Mouse (Mus musculus): ENCODE measurements at regions not wholly inside any gene's neighbourhood (a gene's known extent, or its start where the extent isn't known, plus 50 kb on each side); places are given as distances from the start of the nearest gene placed in this dataset.

DNA sequence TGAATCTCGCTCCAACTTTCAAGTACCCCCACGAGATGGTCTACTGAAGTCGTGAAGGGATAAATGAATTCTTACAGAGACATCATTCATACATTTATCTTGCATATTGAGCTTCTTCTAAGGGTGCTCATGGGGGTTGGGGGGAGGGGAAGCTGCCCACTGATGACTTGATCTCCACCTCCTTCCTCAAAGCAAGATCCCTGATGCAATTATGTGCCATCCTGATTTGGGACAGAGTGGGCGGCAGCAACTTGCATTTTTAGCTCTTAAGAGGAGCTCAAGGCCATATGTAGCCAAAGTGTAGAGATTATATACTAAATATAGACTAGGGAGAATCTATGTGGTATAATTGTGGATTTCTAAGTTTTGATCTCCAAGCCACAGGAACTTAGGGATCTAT, 236.1 kb downstream of the Sox4 start:
- Histone ChIP-seq H3K79me2 (ENCODE audit: control insufficient read depth, insufficient read depth, low read length) (no peaks in the 10 kb centered on the region), H3K9ac (ENCODE audit: low read depth, low read length) (no peak overlapping the region), H3K27ac (replicated peaks; ENCODE audit: insufficient read depth, low read depth, low read length) (no peak overlapping the region), H3K4me1 (ENCODE audit: control insufficient read depth, insufficient read depth, low read length) (no peaks in the 10 kb centered on the region), H3K36me3 (ENCODE audit: control insufficient read depth, insufficient read depth, low read length) (no peaks in the 10 kb centered on the region), H3K4me3 (ENCODE audit: insufficient read depth, low read depth, low read length) (no peak overlapping the region), H3K27me3 (ENCODE audit: control insufficient read depth, insufficient read depth, low read length) (no peaks in the 10 kb centered on the region)
- no peak for DNase-seq (ENCODE audit: extremely low read depth, low read depth, low spot score)
- no peak for TF ChIP-seq CTCF (IDR thresholded peaks at IDR 0.05; ENCODE audit: low read depth, low read length)
- WGBS = 94% methylated on average over 4 of the region's 4 CpGs

DNA sequence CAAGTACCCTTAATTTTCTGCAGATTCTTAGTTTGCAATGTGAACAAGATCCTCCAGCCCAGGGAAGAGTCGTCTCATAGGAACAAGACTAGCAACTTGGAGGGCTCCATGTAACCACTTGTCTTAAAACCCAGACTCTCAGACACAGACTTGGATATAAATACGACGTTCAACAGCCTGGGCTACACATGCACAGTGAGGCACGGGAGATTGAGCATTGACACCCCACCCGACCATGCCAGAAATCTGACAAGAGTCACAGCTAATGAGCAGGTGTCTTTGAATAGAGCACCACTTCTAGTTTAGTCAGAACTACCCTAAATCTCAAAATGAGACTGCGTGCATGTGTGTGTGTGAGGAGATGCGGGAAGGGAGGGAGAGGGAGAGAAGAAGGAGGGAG, 243.5 kb downstream of the Sox4 start:
- Histone ChIP-seq H3K27ac (replicated peaks; ENCODE audit: insufficient read depth, low read depth, low read length) (no peak overlapping the region), H3K27me3 (ENCODE audit: control insufficient read depth, insufficient read depth, low read length) (no peaks in the 10 kb centered on the region), H3K79me2 (ENCODE audit: control insufficient read depth, insufficient read depth, low read length) (no peaks in the 10 kb centered on the region), H3K4me1 (ENCODE audit: control insufficient read depth, insufficient read depth, low read length) (no peaks in the 10 kb centered on the region), H3K36me3 (ENCODE audit: control insufficient read depth, insufficient read depth, low read length) (no peaks in the 10 kb centered on the region), H3K9ac (ENCODE audit: low read depth, low read length) (no peak overlapping the region), H3K4me3 (ENCODE audit: insufficient read depth, low read depth, low read length) (no peak overlapping the region)
- DNase-seq (ENCODE audit: extremely low read depth, low read depth, low spot score) = no peak
- TF ChIP-seq POLR2A (IDR thresholded peaks at IDR 0.05; ENCODE audit: extremely low read depth, insufficient read depth, low read length) = no peak
- no peak for TF ChIP-seq CTCF (IDR thresholded peaks at IDR 0.05; ENCODE audit: low read depth, low read length)
- WGBS = 93% methylated on average over 7 of the region's 7 CpGs

DNA sequence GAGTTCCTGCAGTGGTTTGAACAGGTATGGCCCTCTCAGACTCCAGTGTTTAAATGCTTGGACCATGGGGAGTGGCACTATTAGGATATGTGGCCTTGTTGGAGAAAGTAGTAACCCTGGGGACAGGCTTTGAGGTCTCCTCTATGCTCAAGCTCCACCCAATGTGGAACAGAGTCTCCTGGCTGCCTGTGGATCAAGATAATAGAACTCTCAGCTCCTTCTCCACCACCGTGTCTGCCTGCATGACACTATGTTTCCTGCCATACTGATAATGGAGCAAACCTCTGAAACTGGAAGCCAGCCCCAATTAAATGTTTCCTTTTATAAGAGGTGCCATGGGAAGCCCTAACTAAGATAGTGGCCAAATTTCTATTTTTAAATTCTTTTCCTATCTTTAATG, 252.2 kb downstream of the Sox4 start:
- no peak overlapping the region for H3K4me3 ChIP-seq (ENCODE audit: insufficient read depth, low read depth, low read length)
- no peak for DNase-seq (ENCODE audit: extremely low read depth, low read depth, low spot score)
- H3K36me3 ChIP-seq (ENCODE audit: control insufficient read depth, insufficient read depth, low read length) = no peaks in the 10 kb centered on the region
- H3K27ac ChIP-seq (replicated peaks; ENCODE audit: insufficient read depth, low read depth, low read length) = no peak overlapping the region
- H3K27me3 ChIP-seq (ENCODE audit: control insufficient read depth, insufficient read depth, low read length) = no peaks in the 10 kb centered on the region
- no peaks in the 10 kb centered on the region for H3K79me2 ChIP-seq (ENCODE audit: control insufficient read depth, insufficient read depth, low read length)
- H3K4me1 ChIP-seq (ENCODE audit: control insufficient read depth, insufficient read depth, low read length) = no peaks in the 10 kb centered on the region
- H3K9ac ChIP-seq (ENCODE audit: low read depth, low read length) = no peak overlapping the region
- TF ChIP-seq POLR2A (IDR thresholded peaks at IDR 0.05; ENCODE audit: extremely low read depth, insufficient read depth, low read length) (no peak), CTCF (IDR thresholded peaks at IDR 0.05; ENCODE audit: low read depth, low read length) (no peak)
- 52% methylated on average over 1 of the region's 1 CpGs for WGBS

- Histone ChIP-seq H3K4me3 (ENCODE audit: insufficient read depth, low read depth, low read length) (no peak overlapping the region), H3K79me2 (ENCODE audit: control insufficient read depth, insufficient read depth, low read length) (no peaks in the 10 kb centered on the region), H3K9ac (ENCODE audit: low read depth, low read length) (no peak overlapping the region), H3K27me3 (ENCODE audit: control insufficient read depth, insufficient read depth, low read length) (no peaks in the 10 kb centered on the region), H3K27ac (replicated peaks; ENCODE audit: insufficient read depth, low read depth, low read length) (no peak overlapping the region), H3K4me1 (ENCODE audit: control insufficient read depth, insufficient read depth, low read length) (no peaks in the 10 kb centered on the region), H3K36me3 (ENCODE audit: control insufficient read depth, insufficient read depth, low read length) (no peaks in the 10 kb centered on the region)
- WGBS = 89% methylated on average over 3 of the region's 3 CpGs
- no peak for DNase-seq (ENCODE audit: extremely low read depth, low read depth, low spot score)
- TF ChIP-seq POLR2A (IDR thresholded peaks at IDR 0.05; ENCODE audit: extremely low read depth, insufficient read depth, low read length) = no peak
- TF ChIP-seq CTCF (IDR thresholded peaks at IDR 0.05; ENCODE audit: low read depth, low read length) = no peak
These were observed 253.4 kb downstream of the Sox4 start for GRCm38 (mm10) chr13:28700081-28700480.

GRCm38 (mm10) chr13:28699490-28700032, 254.0 kb downstream of the Sox4 start:
- no peaks in the 10 kb centered on the region for H3K27me3 ChIP-seq (ENCODE audit: control insufficient read depth, insufficient read depth, low read length)
- no peaks in the 10 kb centered on the region for H3K4me1 ChIP-seq (ENCODE audit: control insufficient read depth, insufficient read depth, low read length)
- 91% methylated on average over 4 of the region's 4 CpGs for WGBS
- H3K27ac ChIP-seq (replicated peaks; ENCODE audit: insufficient read depth, low read depth, low read length) = no peak overlapping the region
- TF ChIP-seq CTCF (IDR thresholded peaks at IDR 0.05; ENCODE audit: low read depth, low read length) (no peak), POLR2A (IDR thresholded peaks at IDR 0.05; ENCODE audit: extremely low read depth, insufficient read depth, low read length) (no peak)
- DNase-seq (ENCODE audit: extremely low read depth, low read depth, low spot score) = no peak
- no peak overlapping the region for H3K9ac ChIP-seq (ENCODE audit: low read depth, low read length)
- H3K36me3 ChIP-seq (ENCODE audit: control insufficient read depth, insufficient read depth, low read length) = no peaks in the 10 kb centered on the region
- H3K79me2 ChIP-seq (ENCODE audit: control insufficient read depth, insufficient read depth, low read length) = no peaks in the 10 kb centered on the region
- H3K4me3 ChIP-seq (ENCODE audit: insufficient read depth, low read depth, low read length) = no peak overlapping the region

DNA sequence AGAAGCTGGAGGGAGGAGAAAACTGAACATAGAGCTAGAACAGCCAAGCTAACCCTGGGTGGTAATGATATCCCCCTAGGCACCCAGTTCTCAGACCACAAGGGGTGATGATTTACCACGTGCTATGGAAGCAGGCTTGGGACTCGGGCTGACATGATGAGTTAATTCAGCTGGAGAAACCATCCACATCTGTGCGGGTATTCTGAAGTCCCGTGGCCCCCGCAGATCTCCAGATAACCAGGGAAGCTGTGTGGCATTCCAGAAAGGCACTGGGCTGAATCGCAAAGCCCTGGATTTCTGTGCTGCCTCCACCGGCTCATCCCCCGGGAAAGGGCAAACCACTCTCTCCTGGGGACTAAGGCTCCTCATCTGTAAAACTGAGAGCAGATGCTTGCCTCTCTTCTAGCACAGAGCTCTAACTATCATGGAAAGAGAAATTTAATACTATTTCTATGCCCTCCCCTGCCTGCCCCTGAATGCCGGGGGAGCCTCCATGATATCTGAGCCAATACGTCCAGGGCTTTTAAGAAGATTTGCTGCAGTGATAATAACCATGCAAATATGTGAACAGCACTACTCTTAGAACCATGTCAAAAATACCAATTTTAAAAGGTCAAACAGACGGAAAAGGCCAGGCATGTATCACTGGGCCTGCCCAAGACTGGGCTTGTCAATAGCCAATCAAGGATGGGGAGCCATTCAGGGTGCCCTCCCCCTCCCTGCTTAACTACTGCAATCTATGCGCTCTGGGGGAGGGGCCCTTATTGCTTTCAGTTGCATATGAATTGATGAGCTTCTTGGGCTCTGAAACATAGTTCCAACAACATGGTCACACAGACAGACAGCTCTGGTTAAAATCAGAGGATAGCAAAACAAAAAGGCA, 255.5 kb downstream of the Sox4 start:
- no peak for DNase-seq (ENCODE audit: extremely low read depth, low read depth, low spot score)
- Histone ChIP-seq H3K36me3 (ENCODE audit: control insufficient read depth, insufficient read depth, low read length) (no peaks in the 10 kb centered on the region), H3K27me3 (ENCODE audit: control insufficient read depth, insufficient read depth, low read length) (no peaks in the 10 kb centered on the region), H3K9ac (ENCODE audit: low read depth, low read length) (no peak overlapping the region), H3K4me3 (ENCODE audit: insufficient read depth, low read depth, low read length) (no peak overlapping the region), H3K4me1 (ENCODE audit: control insufficient read depth, insufficient read depth, low read length) (no peaks in the 10 kb centered on the region), H3K27ac (replicated peaks; ENCODE audit: insufficient read depth, low read depth, low read length) (no peak overlapping the region), H3K79me2 (ENCODE audit: control insufficient read depth, insufficient read depth, low read length) (no peaks in the 10 kb centered on the region)
- TF ChIP-seq CTCF (IDR thresholded peaks at IDR 0.05; ENCODE audit: low read depth, low read length) (no peak), POLR2A (IDR thresholded peaks at IDR 0.05; ENCODE audit: extremely low read depth, insufficient read depth, low read length) (no peak)
- WGBS = 90% methylated on average over 12 of the region's 12 CpGs
